Mouse (Mus musculus): Measurements from ENCODE around the gene Frzb.

GRCm38 (mm10) chr2:80437401-80437800 is 10.0 kb downstream of the Frzb start:
- TF ChIP-seq CTCF (IDR thresholded peaks at IDR 0.05; ENCODE audit: insufficient read depth, low read length) (no peak), POLR2A (IDR thresholded peaks at IDR 0.05; ENCODE audit: borderline replicate concordance, extremely low read depth, low read depth, low read length) (no peak)
